Mouse (Mus musculus) A20 (cell line): ENCODE data around the gene Ampd3.
A peak's percentile ranks its signal among the peaks of the same experiment; 100 is the strongest.

ENCODE experiments used
- DNase-seq: peaks from one replicate; pipeline ENCODE4 v3.0.0-alpha.2; 2011; ENCODE audit warnings: low read depth, low spot score

The Ampd3 gene

DNA sequence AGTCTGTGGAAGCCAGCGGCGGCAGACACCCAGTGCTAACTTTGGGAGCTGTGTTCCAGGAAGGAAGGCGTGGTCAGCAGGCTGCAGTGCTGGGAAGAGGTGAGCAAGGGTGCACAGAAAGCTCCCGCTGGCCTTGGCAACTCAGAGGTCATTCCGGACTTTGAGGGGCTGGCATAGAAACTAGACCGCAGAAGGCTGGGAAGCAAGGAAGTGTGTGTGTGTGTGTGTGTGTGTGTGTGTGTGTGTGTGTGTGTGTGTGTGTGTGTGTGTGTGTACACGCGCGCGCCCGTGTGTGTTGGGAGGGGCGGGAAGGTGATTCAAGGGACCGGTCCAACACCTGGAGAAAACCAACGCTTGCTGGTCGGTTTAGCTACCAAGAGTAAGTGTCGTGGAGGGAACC, at the start of gene Ampd3:
Ampd3 (plus strand) TSS at position 206 of the 400 bp plus-strand sequence.
- no peak for DNase-seq

- DNase-seq, result no peak
These were observed 49.5 kb upstream of the Ampd3 start for GRCm38 (mm10) chr7:110718505-110718904.

- DNase-seq, result no peak
These were observed 48.1 kb upstream of the Ampd3 start for GRCm38 (mm10) chr7:110719857-110720256.

GRCm38 (mm10) chr7:110722183-110722582, 45.8 kb upstream of the Ampd3 start:
- no peak for DNase-seq

- peak; percentile 74 for DNase-seq
These were observed 41.0 kb upstream of the Ampd3 start for GRCm38 (mm10) chr7:110727049-110727448.

GRCm38 (mm10) chr7:110728876-110729275, 39.1 kb upstream of the Ampd3 start:
- DNase-seq, result peak; percentile 63

DNA sequence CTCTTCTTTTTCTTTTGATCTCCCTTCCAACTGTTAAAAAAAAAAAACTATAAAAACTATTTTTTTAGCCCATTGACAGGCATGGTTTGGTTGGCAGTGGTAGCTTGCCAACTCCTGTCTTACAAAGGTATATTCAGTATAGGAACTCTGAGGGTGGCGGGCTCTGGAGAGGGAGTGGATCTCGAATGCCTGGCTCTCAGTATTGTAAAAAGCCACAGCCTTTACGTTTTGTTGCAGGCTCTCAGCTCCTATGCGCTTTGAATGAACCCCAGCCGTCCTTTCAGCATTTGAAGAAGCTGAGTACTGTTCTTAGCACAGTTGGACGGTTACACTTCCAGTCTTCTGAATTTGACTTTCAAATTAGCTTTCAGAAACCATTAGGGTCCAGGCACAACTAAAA, 38.7 kb upstream of the Ampd3 start:
- DNase-seq, result peak; percentile 38

GRCm38 (mm10) chr7:110731091-110731967, 36.7 kb upstream of the Ampd3 start:
- no peak for DNase-seq

DNA sequence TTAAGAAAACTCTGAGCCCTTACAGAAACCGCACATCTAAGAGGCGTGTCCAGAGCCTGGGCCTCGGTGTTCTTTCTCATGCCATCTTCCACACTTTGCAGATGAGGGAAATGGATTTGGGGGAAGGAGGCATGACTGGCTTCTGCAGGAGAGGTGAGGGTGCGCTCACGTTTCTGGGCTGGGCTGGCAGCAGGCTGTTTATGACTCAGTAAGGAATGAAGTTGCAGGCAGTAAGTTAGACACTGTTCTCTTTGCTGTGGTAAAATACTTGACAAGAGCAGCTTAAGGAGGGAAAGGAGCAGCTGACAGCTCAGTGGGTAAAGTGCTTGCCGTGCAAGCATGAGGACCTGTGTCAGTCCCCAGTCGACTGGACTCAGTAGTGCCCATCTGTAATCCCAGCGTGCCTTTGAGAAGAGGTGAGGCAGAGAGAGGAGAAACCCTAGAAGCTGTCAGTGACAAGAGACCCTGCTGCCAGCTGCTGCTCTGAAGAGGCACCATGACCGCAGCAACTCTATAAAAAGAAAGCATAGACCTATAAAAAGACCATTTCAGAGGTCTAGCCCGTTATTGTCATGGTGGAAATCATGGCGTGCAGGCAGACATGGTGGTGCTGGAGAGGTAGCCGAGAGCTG, 35.9 kb upstream of the Ampd3 start:
- no peak for DNase-seq

DNA sequence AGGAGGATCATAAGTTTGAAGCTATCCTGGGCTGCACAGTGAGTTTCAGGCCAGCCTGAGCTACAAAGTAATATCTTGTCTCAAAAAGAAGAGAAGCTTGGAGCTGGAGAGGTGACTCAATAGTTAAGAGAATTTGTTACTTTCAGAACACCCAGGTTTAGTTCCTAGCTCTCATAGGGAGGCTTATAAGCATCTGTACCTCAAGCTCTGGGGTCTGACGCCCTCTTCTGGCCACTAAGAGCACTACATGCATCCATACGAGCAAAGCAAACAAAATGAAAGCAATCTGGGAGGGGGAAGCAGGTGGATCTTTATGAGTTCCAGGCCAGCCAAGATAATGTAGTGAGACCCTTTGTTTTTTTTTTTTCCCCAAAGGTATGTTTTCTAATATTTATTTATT, 31.1 kb upstream of the Ampd3 start:
- peak; percentile 39 for DNase-seq

DNA sequence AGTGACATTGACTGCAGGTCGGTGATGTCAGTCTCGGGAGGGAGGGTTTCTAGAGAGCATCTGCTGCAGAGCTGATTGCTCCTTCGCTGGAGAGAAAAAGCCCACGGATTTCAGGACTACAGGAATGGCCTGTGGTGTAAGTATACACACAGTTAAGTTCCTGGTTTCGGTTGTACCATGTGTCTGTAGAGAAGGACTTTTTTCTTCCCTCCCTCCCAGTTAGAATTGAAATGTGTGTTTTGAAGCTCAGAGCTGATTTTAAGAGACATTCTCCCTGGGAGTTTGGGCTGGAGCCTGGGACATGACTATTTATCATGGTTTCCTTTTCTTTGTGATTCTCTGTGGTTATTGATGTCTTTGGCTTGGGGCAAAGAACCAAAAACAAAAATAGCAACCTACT, 28.2 kb upstream of the Ampd3 start:
- no peak for DNase-seq

GRCm38 (mm10) chr7:110740188-110740587, 27.8 kb upstream of the Ampd3 start:
- no peak for DNase-seq

DNA sequence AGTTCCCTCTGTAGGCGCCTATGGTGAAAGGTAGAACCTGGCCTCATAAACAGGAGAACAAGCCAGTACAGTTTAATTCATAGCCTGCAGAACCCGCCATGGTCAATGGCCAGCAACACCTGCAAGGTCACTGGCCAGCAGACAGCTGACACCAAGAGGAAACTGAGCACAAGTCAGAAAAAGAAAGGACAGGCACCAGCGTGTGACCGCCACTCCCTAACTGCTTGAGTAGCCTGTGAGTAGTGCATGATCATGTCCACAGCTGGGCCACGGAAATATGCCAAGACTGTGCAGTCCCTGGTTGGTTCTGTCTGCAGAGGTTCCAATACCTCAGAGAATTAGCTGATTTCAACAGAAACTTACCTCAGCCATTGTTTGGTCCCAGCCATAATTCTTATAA, 26.0 kb upstream of the Ampd3 start:
- DNase-seq, result no peak

DNA sequence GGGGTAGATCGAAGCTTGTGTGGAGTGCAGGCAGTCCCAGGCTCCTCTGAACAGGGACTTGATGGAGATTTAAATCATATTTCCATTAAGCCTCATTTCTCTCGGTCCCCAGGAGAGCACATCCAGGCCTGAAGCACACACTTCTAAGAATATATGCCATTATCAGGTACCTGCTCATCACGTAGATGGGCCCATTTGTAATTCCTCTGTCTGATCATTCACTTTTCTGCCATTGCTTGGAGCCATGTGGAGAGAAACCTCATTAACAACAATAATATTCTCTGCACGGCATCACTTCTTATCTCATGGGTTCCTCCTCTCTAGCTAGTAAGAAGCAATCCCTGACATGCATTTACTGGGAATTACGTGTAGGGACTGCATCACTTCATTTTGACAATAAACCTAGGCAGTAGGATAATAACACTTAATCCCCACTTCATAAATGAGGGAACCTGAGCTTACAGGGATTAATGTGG, 21.9 kb upstream of the Ampd3 start:
- DNase-seq, result no peak

GRCm38 (mm10) chr7:110746809-110747208, 21.2 kb upstream of the Ampd3 start:
- DNase-seq, result peak; percentile 30

GRCm38 (mm10) chr7:110750834-110751233, 17.2 kb upstream of the Ampd3 start:
- DNase-seq, result no peak

DNA sequence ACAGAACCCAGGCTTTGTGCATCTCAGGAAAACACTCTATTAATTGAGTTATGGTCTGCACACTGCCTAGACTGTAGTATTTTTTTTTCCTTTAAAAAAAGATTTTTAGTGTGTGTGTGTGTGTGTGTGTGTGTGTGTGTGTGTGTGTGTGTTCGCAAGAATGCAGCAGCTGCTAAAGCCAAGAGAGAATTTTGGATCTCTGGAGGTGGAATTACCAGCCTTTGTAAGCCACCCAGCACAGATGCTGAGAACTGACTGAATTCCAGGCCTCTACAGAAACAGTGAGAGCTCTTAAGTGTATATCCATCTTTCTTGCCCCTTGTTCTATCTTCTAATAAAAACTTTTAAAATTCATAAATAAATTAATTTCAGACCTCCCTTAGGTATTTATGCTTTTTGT, 16.4 kb upstream of the Ampd3 start:
- no peak for DNase-seq

GRCm38 (mm10) chr7:110753310-110753709, 14.7 kb upstream of the Ampd3 start:
- no peak for DNase-seq

- no peak for DNase-seq
These were observed 14.1 kb upstream of the Ampd3 start for GRCm38 (mm10) chr7:110753926-110754330.

DNA sequence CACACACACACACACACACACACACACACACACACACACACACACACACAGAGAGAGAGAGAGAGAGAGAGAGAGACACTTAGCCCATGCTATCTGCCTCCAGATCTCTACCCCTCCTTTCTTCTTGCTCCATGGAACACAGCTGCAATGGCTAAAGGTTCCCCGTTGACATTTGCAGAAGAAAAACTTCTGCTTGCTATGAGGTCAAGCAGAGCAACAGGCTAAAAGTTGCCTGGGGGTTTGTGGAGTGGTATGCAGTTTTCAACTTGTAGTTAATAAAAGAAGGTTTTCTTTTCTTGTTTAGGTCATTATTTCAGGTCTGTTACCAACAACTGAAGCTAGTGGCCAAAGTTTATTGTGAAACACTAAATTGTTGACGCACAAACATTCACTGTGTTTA, 11.6 kb upstream of the Ampd3 start:
- peak; percentile 68 for DNase-seq

DNA sequence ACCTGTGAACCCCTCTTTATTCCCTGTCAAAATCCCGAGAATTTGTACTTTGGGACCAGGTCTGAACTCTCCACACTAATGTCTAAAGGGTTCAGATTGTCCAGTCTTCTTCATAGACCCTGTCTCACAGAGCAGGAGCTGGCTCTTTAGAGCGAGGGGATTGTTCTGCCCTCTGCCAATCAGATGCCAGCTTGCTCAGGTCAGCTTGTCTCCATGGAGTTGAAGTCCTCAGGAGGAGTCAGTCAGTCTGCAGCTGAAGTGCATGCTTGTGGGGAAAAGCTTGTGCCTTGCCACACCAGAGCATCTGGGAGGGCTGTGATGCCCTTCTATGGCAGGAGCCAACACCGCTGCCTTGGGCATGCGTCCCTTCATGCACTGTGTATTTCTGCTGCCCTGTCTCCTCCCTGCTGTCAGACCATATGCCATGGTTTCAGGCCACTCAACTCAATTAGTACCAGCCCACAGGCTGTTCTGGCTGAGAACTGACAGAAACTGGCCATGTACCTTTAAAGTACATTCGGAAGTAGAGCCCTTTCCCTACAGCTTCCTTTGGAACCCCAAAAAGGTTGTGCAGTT, 5.3 kb upstream of the Ampd3 start:
- no peak for DNase-seq

GRCm38 (mm10) chr7:110768451-110769064, 552 bp downstream of the Ampd3 start:
- DNase-seq, result no peak
